Mouse (Mus musculus): ENCODE data around the gene Arhgef12.

GRCm38 (mm10) chr9:43061545-43061944 lies 45.5 kb downstream of the Arhgef12 start:
- TF ChIP-seq CTCF (IDR thresholded peaks at IDR 0.05; ENCODE audit: insufficient read depth, low read depth, low read length) (no peak), POLR2A (IDR thresholded peaks at IDR 0.05; ENCODE audit: insufficient read depth, low read depth, low read length) (no peak)
